Mouse (Mus musculus): ENCODE data around the gene Ptprb.

Ptprb gene

DNA sequence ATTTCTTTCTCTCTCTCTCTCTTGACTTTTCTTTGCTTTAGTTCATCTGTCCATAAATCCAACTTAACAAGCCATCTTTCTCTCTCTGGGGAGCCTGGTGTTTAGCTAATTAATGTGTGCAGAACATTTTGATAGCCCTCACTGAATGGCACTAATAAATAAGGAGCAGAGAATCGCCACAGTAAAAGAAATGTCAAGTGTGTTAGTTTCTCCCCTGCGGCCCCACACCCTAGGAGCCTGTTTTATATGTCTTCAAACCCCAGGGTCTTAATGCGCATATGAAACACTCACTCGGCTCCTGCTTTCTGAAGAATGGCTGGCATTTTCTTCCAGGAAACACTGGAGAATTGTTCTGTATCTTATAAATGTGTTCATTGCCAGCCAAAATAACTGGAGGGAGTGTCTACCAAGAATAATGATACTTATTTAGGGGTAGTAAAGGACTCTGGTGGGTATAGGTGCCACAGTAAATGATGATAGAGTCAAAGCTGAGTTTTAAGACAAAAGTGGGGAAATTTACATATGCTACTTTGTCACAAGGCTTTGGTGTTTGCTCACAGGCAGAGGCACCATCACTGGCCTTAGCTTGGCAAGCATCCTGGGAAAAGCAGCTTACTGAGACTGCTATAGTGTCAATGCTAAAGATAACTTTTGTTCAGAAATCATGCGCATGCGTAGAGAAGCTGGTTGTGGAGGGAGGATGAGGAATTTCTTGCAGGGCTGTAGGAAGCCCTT is 95.8 kb downstream of the Ptprb start:
- in situ Hi-C loops (cut with MboI, MseI), result no loop called here

DNA sequence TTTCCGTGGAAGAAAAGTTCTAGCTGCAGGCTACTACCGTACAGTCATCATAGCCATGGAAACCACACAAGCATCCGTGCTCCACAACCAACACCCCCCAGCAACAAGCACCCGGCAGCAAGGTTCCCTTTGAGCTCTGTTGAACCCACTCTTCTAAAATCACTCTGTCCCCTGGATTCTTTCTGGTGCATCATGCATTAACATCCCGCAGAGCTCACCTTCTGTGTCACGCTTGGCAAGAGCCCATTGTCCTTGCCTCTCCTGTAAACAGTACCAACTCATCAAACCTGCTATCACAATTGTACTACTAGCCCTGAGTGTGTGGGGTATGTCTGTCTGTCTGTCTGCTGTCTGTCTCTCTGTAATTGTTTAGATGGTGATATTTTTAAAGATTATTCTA is 98.8 kb downstream of the Ptprb start:
- in situ Hi-C loops (cut with MboI, MseI), result no loop called here

DNA sequence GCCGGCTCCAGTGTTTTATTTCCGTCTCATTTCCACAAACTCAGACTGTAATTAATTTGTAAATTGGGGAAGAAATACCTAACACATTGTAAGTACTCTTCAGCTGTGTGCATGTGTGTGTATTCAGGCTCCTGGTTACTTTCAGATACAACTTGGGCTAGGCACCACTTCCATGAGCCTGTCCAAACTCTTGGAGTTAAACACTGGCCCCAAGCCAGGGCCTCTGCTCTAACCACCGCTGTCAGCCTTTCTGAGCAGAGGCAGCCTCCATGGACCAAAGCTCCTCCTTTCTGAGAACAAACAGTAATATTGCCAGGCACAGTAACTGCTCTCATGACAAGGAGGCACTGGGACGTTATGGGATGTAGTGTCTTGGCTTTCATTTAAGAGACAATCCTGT is 101.5 kb downstream of the Ptprb start:
- in situ Hi-C loops (cut with MboI, MseI), result no loop called here

DNA sequence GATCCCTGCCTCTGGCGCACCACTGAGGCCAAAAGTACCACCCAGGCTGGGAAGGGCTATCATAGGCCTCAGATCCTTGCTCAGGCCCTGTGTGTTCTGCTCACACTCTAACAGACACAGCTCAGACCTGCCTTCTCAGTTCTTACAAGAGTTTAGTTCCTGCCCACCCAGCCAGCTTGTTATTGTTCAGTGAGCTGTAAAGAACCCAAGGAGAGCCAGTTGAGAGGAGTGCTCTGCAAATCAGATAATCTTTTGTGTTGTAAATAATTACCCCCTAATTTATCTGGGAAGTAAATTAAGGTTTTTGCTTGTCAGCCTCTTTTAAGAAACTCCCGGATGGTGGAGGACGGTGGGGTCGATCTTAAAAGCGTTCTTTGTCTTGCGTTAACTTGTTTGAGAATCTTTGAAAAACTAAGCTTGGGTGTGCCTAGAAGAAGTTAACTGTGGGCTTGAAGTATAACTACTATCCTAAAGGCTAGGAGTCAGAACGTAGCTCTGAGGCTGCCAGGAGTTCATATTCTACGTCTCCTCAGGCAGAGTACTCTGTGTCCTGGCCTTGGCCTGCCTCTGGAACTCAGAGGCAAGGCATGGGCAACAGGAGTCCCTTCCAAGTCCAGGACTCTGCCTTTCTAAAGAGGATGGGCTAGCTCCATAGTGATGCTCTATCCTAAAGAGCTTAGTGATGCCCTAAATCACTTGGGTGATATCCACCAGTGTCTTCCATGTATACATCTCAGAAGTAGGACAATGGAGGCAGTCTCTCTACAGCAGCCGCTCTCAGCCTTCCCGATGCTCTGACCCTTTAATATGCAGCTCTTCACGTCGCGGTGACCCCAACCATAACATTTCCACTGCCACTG is 107.7 kb downstream of the Ptprb start:
- in situ Hi-C loops (cut with MboI, MseI), result no loop called here

DNA sequence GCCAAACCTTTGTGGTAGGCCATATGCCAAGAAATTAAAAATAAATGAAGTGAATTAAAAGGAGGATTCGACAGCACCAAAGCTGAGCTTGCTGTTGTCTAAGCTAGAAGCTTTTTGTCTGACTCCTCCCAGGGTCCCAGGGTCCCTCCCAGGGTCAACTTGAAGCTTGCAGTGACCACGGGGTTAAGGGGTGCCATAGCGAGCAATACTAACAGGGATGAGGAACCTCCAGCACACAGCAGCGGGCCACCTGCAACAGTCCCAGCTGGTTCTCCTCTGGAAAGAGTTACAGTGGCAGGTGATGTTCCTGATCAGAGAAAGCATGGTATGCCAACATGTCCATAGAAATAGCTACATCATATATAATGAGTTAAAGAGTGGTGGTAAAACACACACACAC is 109.1 kb downstream of the Ptprb start:
- in situ Hi-C loops (cut with MboI, MseI), result no loop called here

DNA sequence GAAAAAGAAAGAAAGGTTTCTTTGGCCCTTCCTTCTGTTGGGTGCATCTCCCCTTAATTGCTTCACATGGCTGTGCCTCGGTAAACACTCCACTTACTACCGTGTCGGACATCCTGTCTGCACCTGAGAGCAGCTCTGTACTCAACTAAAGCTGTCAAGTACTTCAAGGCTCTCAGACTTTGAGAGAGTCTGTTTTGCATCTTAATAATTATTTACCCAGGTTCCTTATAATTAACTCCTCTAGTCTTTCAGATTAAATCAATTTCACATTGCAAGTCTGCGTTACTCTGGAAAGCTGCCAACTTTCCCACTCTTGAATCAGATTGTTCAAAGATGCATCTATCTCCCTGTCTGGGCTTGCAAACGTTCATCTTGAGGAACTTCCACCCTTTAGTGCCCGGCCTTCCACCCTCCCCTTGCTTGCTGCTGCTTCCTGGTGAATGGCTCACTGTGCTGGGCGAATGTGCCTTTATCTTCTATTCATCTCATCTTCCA is 111.1 kb downstream of the Ptprb start:
- in situ Hi-C loops (cut with MboI, MseI), result no loop called here

DNA sequence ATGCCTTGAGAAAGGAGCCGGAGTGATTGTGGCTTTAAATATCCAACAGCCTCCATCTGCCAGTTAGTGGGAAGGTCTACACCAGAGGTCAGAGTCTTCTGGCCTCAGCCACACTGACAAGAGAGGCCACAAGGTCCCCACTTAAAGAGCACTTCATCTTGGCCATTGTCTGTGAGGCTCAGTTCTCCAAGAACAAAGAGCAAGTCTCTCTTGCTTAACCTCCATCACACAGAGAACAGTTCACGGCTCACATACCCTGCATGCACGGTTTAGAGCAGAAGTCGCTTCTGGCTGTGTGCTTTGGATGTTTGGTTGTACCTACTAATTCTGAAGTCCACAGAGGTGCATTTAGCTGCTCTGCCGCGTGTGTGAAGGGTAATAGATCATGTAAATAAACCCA is 113.5 kb downstream of the Ptprb start:
- in situ Hi-C loops (cut with MboI, MseI), result no loop called here

DNA sequence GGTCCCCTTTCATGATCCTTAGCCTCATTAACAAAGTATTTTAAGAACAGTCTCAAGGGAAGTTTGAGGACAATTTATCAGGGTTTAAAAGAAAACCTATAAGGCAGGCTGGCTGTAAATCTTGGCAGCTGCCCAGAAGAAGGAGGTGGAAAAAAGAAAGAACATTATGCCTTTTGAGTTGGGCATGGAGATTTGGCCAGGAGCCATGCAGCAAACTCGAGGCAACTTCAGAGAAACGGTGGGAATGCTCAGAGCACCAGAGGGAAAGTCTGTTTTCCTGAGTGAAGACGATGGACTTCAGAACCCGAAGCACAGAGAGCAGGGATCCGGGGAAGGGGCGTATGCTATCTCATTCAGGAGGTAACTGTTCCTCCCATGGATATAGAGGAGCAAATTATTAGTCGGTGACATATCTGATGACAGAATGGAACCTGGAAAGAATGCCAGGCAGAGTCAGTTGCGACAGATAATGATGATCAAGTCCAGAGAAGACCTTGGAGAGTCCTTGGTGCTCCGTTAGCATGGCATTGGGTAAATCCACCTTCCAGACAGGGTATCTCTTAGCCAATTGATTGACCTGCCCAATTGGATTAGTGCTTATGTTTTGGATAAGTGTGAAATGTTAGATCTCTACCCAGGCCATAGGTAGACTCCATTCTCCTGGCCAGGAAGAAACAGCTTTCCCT is 118.6 kb downstream of the Ptprb start:
- in situ Hi-C loops (cut with MboI, MseI), result no loop called here

DNA sequence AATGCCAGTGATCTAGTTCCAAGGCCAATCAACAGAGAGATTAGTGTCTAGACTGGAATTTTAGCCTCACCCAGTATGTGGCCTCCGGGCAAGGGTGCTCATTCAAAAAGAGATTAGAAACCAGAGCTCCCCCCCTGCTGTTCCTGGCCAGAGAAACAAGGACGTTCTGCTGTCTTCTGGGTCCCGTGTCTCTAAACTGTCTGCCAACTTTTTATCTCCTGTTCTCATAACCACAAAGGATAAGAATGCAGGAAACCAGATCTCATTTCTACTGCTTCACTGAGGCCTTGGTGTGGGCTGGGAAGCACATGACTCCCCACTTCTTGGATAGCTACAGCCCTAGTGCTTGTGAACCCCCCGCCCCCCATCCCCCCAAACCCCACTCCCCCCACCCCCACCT is 119.3 kb downstream of the Ptprb start:
- in situ Hi-C loops (cut with MboI, MseI), result no loop called here

DNA sequence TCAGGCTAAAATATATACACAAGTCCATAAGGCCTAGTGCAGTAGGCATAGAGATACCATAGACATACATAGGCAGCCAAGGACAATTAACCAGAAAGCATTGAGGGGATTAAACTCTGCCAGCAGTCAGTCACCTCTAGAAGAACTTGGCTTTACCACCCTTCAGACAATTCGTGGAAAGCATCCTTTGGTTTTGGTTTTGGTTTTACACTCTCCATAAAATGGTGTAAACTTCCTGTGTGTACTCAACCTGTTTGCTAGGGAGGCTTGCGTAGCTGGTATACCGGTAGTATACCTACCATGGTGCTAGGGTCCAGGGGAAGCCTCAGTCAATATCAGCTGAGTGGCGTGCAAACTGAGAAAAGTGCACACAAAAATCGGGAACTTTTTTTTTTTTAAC is 121.0 kb downstream of the Ptprb start:
- in situ Hi-C loops (cut with MboI, MseI), result no loop called here

DNA sequence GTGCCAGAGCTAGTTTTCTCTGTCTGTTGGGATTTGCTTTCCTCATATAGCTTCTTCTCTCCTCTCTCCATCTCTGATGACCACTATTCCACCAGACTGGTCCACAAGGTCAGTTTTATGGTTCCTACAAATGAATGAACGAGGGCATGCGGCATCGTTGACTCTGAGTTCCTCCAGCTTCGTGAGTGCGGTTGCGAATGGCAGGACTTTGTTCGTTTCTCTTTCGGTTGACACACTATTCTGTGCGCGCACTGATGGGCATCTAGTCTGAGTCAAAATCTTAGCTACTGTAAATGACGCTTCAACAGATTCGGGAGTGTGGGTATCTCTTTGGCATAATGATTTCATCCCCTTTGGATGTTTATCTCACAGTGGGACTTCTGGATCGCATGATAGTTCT is 121.6 kb downstream of the Ptprb start:
- in situ Hi-C loops (cut with MboI, MseI), result no loop called here

DNA sequence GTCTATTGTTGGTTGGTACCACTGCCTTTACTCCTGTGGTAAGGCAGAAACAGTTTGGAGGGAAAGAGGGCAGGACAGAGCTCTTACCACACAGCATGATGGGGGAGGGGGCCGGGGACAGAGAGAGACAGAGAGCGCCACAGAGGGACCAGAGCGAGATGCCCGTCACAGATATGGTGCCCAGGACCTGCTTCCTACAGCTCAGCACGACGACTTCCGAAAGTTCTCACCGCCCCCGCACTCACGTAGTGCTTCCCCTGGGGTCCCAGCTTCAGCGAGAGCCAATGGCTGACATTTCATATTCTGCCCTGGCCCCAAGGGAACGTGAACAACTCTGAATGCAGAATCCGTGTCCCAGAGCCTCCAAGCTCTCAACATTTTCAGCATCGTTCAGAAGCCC is 122.2 kb downstream of the Ptprb start:
- in situ Hi-C loops (cut with MboI, MseI), result no loop called here

DNA sequence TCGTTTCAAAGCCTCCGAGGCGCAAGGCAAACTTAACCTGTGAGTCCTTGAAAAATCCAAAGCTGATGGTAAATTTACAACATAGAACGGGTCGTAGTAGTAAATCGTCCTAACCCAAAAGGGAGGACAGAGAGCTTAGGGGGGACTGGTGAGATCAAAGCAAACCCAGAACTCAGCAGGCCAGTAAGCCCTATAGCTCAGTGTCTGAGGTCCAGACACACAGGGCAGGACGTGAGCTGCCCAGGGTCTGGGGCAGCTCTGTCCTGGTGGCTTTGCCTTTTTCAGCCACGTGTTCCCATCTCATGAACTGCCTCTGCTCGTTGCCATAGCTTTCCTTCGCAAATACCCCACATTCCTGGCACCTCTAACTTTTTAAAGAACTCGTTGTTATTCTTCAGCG is 122.7 kb downstream of the Ptprb start:
- in situ Hi-C loops (cut with MboI, MseI), result no loop called here

DNA sequence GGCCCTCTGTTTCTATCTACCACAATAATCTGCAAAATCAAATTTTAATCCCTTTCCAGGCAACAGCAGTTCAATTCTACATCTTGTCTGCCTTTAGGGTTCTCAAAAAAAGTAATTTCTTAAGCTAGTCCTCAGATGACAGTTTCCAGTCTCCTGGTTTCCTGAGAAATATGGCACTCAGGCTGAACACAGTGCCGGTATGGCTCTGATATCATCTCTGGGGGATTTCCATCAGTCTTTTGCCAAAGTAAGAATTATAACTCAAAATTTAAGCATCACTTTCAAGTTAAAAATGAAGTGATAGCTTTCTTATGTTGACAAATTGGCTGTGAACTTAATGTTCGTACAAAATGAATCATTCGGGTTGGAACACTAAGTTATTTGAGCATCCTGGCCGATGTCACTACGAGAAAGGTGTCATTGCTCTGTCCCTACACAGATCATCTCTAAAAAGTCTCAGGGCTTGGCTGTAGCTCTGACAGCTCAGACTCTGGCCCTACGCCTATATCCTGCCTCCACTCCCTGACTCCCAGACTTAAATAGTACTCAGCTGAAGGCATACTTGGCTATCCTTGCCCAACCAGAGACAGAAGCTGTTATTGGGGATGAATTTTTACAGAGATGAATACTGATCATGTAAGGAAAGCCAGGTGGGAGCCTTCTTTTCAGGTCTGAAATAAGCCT is 127.6 kb downstream of the Ptprb start:
- in situ Hi-C loops (cut with MboI, MseI), result no loop called here

DNA sequence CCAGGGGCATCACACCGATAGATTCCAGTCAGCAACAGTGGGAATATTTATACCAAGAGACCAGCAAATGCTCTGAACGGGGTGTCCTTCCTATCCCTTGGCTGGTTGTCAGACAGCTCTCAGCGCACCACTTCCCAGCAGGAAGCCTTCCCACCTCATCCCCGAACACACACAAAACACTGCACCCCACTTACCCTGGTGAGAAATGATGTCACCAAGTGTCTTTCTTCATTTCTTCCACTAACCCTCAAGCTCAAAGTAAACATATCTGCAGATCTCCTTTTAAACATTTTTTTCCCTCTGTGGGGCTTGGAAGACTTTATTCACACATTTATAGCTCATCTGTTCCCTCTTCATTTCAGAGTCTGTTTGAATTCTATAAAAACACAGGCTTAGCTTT is 128.4 kb downstream of the Ptprb start:
- in situ Hi-C loops (cut with MboI, MseI), result no loop called here

DNA sequence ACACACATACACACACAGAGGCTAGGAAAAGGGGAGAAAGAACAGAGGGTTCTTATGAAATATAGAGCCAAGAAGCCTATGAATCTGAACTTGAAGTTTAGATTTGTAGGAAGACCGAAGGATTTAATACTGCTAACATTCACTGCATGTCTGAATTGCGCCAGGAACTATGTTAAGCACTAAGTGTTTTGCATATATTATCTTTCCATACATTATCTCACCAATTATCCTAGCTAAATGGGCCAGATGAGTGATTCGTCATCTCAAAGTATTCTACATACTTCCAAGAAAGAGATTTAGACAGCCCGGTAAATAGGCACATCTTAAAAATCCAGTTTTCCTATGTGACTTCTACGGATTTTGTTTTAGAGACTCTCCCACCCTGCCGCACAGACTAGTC is 129.7 kb downstream of the Ptprb start:
- in situ Hi-C loops (cut with MboI, MseI), result no loop called here

DNA sequence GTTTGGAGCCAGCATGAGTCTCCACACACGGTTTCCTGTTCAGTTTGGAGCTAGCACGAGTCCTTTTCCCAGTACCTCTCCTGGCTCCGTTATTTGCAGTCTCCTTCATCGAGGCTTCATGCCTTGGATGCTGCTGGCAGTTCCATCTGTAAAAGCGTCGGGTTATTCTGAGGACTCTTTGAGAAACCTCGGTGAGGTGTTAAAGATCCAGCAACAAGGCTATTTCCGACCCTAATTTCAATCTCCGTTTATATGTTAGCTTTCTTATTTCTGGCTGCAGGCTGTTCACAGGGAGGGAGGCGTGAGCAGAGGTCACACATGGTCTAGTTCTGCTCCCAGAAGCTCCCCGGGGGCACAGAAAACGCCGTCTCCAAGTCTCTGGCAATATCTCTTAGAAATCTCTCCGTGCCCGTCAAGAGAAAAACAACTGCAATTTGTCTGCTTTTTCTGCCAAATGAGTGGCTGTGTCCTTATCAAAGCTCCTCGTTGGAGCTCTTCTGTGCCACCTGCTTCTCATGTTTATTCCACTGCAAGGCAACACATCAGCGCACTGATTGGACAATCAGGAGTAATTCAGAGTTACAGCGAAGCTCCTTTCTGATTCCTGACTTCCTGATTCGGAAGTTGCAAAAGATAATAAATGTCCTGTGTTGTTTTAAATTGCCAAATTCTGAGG is 132.5 kb downstream of the Ptprb start:
- in situ Hi-C loops (cut with MboI, MseI), result no loop called here

DNA sequence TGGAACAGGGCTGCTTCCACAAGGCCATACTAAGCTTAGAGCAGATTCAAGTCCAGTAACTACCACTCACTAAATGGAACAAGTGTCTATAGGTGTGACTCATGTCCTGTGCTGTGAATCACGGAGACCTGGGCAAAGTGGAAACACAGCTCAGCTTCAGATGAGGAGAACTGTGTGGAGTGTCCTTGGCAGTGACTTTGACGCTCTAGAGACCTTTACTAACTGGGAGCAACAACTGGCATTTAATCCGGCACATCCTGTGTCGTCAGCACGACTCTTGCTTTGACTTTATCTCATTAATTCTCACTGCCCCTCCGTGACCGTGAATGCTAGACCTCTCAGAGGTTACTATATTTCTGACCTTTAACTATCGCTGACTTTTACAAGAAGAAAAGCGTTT is 135.5 kb downstream of the Ptprb start:
- in situ Hi-C loops (cut with MboI, MseI), result no loop called here

DNA sequence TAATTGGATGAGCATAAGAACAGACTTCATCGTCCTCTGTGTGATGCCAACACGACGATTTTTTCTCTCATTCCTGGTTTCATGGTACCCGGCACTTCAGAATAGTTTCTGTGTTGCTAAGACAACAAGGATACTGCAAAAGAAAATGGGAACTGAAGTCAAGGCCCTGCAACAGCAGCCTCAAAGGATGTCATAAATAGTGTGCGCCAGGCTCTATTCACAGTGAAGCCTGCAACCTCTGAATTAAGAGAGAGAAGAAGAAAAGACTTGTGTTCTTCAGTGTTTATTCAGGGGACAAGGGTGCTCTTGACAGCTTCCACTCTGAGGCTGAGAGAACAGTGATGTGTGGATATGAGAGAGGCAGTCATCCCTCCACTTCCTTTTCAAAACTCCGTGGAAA is 140.8 kb downstream of the Ptprb start:
- in situ Hi-C loops (cut with MboI, MseI), result no loop called here

DNA sequence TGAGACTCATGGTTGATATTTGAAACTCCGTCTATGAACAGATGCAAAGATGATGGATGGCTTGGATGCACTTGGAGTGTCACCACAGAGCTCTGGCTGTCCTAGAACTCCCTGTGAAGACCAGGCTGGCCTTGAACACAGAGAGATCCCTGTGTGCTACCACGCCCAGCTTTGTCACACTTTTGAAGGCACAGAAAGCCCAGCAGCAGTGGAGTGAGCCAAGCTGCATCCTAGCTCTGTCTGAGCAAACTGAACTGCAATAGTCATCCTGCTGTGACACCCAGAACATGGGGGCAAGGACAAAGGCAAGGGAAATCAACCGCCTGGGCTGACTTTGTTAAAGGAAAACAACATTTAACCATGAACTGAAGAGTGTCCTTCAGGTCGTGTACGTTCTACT is 141.4 kb downstream of the Ptprb start:
- in situ Hi-C loops (cut with MboI, MseI), result no loop called here

DNA sequence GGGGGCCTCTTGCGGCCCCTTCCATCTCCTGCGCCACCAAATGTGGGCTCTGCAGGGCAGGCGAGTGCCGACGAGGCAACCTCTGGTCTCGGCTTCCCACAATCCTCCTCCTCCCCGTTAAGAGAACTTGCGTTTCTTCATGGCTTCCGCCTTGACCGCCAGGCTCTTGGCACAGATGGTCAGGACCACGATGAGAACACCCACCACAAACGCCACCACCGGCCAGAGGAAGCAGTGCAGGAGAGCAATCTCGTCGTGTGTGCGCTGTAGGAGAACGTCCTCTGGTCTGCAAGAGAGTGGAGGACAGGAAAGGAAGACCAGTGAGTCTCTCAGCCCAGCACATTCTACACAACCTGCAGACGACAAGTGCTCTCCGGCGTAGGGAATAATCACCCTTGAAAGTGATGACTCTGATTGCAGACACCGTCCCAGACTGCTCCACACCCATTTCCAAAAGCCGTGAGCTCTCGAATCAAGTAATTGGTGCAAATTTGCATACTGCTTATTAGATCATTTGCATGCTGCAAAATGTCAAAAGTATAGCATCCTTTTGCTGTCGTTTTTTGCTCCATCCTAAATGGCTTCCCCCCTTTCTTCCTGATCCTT is 142.9 kb downstream of the Ptprb start:
- in situ Hi-C loops (cut with MboI, MseI), result no loop called here

All from regulatory T cell (primary cell).